Mouse (Mus musculus): Measurements from ENCODE around the gene Sod1.
"Not testable (repeated sequence)": the region's sequence is repeated elsewhere in the genome, so short reads cannot be mapped to it uniquely, and the experiment has no call there.

Sod1 gene

DNA sequence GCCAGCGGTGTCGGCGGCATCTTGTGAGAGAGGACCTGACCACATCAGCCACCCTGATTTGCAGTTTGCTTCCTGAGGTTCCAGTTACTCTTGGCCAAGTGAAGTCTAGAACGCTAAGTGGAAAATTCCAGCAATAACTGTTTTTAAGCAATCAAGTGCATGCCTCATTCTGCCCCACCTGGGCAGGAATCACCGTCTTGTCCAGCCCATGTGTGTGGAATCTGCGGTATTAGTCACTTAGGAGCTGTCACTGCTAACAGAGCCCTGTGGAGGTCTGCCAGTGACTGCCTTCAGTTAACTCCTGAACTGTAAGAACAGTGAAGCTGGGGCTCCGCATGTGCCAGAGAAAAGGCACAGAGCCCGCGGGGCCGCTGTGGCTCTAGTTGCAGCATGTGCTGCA, 9.8 kb upstream of the Sod1 start:
- in situ Hi-C loops (cut with MboI, MseI), result no loop called here

DNA sequence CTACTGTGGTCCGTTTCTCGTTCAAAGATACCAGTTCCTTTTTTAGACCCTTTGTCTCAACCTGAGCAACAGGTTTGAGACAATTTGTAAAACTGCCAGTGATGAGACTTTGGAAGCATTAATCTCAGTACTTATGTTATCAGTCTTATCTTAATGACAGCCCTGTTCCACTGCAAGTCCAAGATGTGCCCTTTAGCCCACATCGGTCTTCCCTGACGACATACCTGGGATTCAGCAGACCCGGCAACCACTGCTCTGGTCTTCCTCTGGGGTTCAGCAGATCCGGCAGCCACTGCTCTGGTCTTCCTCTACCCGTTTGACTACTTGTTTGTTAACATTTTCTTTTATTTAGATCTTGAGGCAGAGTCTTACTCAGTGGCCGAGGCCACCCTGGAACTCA, 8.8 kb upstream of the Sod1 start:
- in situ Hi-C loops (cut with MboI, MseI), result no loop called here

- in situ Hi-C loops (cut with MboI, MseI), result no loop called here
Observed at GRCm38 (mm10) chr16:90213477-90214339, 6.8 kb upstream of the Sod1 start.

- in situ Hi-C loops (cut with MboI, MseI), result no loop called here
Observed at GRCm38 (mm10) chr16:90214731-90215565, 5.6 kb upstream of the Sod1 start.

GRCm38 (mm10) chr16:90215879-90216278, 4.7 kb upstream of the Sod1 start:
- in situ Hi-C loops (cut with MboI, MseI), result not testable (repeated sequence)

- in situ Hi-C loops (cut with MboI, MseI), result no loop called here
Observed at GRCm38 (mm10) chr16:90216414-90216813, 4.1 kb upstream of the Sod1 start.

GRCm38 (mm10) chr16:90217356-90217755, 3.2 kb upstream of the Sod1 start:
- in situ Hi-C loops (cut with MboI, MseI), result no loop called here

DNA sequence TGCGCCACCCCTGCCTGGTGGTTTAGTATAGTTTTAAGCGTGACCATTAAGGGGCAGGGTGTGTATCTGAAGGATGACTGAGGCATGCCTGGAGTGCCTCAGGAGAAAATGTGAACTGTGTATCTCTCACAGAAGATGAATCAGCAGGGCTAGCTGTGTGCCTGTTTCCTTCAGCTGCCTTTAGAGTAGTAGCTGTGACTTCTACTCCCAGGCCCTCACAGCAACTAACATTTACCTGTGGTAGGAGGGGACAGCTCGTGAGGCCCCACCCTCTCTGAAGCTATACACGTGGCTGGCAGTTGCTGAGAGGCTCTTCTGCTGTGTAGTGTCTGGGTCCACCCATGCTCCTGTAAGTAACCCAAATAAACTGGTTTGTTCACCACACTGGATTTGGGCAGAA, 2.6 kb upstream of the Sod1 start:
- in situ Hi-C loops (cut with MboI, MseI), result no loop called here

- in situ Hi-C loops (cut with MboI, MseI), result not testable (repeated sequence)
Observed at GRCm38 (mm10) chr16:90219445-90219844, 1.1 kb upstream of the Sod1 start.

- in situ Hi-C loops (cut with MboI, MseI), result no loop called here
Observed at GRCm38 (mm10) chr16:90220892-90221431, 408 bp downstream of the Sod1 start.

DNA sequence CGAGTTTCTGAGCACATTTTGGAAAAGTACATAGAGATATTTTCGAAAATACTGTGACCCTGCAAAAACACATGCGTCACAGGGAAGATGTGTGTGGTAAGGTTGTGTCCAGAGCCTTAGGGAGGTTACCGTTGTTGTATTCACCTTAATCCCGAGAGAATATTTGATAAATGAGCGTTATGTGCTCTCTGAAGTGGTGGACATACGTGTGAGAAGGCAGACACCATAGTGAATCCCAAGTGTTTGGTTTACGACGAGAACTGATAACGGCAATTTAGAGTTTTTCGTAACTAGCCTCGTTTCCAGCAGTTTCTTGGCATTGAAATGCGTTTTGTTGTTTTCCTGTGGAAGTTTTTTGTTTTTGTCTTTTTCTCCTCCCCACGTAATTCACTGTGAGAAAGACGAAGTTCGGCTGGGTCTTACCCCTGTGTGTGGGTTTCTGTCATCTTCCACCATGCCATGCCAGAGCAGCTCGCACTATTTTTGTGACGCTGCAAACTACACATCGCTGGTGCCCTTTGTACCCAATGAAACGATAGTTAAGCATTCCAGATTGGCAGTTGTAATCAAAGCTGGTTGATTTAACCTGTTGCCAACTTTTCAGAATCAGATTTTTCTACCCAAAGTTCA, 1.0 kb downstream of the Sod1 start:
- in situ Hi-C loops (cut with MboI, MseI), result no loop called here

GRCm38 (mm10) chr16:90229897-90230296, 9.3 kb downstream of the Sod1 start:
- in situ Hi-C loops (cut with MboI, MseI), result loop anchor here (5.0 to 25.0 kb wide), 2 partner anchors 37 to 782 kb away; partner anchors contain the start of gene Synj1

DNA sequence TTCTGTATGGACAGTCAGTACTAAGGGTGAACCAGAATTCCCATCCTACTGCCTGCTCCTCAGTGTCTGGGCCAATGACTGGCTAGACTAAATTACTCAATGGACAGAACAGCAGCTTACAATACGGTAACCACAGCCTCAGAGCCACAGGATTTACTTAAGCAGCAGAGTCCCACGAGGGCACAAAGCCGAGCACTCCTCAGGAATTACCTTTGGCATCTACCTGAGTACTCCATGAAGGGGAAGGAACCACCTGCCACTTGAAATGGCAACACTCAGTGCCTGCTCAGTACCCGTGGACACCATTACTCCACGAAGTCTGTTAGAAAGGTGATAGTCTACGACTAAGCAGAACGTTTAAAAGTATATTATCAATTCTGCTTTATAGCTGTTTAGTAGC, 10.7 kb downstream of the Sod1 start:
- in situ Hi-C loops (cut with MboI, MseI), result loop anchor here (5.0 to 25.0 kb wide), 2 partner anchors 36 to 781 kb away; partner anchors contain the start of gene Synj1

DNA sequence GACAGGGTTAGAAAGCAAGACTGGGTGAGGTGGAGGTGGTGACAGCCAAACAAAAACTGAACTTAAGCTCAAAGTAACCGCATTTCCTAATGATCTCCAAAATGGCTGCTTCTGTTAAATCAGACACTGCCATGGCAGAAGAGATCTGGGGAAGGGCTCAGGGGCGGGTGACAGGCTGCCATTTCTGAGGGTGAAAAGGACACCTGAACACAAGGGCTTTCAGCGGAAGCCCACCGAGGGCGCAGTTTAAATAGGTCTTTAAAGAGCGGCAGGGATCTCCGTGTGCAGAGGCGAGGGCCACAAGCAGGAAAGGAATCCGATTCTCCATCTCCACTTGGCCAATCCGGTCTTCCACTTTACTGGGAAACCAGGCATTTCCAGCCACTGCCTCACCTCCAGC, 13.1 kb downstream of the Sod1 start:
- in situ Hi-C loops (cut with MboI, MseI), result loop anchor here (5.0 to 25.0 kb wide), 2 partner anchors 34 to 779 kb away; partner anchors contain the start of gene Synj1

GRCm38 (mm10) chr16:90234617-90235016, 14.1 kb downstream of the Sod1 start:
- in situ Hi-C loops (cut with MboI, MseI), result loop anchor here (5.0 to 25.0 kb wide), 2 partner anchors 33 to 778 kb away; partner anchors contain the start of gene Synj1

DNA sequence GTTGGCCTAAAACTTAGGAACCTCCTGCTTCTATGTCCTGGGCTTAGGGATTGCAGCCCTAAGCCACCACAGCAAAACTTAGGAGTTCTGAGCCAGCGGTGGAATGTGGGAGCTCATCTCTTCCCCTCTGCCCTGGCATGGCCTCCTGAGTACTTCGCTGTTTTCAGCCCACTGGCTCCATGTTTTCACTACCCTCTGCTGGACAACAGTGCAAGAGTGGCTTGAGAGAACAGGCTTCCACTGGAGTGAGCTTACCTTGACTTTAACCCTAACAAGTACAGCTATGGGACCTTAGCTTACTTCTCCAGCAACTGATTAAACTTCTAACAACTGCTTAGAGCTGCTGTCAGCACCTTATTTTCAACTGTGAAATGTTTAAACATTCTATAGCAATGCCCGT, 14.6 kb downstream of the Sod1 start:
- in situ Hi-C loops (cut with MboI, MseI), result loop anchor here (25.0 kb wide), 1 partner anchor 777 kb away; the partner anchor contains the start of gene Synj1

DNA sequence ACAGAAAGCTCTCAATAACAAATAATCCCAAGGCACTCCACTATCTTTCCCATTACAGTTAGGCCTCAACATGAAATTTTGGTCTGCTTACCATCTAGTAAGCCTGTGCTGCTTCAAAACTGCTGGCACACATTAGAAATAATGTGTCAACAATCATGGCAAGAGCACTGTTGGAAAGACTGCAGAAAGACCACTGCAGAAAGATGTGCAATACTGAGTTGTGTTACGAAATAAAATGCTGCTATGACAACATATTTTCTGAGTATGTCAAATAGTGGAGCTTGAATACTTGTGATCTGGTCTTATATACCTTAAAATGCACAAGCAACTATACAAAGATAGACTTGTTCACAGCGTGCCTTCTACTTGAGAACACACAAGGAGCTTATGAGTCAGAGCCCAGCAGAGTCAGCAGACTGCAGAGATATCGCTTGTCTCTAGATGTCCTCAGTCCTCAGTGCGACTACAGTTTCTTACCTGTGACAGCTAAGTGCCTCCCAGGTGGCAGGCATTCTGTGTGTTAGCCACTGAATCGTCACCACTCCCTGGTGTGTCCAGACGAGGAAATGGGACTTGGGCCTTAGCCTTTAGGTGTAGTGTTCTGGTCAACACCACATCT, 18.7 kb downstream of the Sod1 start:
- in situ Hi-C loops (cut with MboI, MseI), result loop anchor here (25.0 kb wide), 1 partner anchor 773 kb away; the partner anchor contains the start of gene Synj1

DNA sequence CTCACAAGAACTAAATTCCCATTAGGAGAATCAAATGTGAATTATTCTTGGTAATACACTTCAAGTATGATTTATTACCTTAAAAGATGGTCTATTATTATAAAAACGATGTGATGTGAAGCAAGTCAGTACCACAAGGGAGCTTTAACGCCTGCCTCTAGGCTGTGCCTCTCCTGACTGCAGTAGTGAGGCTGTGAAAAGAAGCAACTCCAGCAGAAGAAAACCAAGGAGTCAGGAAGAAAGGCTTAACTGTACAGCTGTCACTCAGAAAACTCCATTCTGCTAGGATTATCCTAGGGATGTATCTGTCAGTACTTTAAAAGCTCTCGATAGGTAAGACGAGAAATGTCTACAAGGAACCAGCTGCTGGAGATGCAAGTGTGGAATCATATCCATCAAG, 21.3 kb downstream of the Sod1 start:
- in situ Hi-C loops (cut with MboI, MseI), result loop anchor here (25.0 kb wide), 1 partner anchor 770 kb away; the partner anchor contains the start of gene Synj1

DNA sequence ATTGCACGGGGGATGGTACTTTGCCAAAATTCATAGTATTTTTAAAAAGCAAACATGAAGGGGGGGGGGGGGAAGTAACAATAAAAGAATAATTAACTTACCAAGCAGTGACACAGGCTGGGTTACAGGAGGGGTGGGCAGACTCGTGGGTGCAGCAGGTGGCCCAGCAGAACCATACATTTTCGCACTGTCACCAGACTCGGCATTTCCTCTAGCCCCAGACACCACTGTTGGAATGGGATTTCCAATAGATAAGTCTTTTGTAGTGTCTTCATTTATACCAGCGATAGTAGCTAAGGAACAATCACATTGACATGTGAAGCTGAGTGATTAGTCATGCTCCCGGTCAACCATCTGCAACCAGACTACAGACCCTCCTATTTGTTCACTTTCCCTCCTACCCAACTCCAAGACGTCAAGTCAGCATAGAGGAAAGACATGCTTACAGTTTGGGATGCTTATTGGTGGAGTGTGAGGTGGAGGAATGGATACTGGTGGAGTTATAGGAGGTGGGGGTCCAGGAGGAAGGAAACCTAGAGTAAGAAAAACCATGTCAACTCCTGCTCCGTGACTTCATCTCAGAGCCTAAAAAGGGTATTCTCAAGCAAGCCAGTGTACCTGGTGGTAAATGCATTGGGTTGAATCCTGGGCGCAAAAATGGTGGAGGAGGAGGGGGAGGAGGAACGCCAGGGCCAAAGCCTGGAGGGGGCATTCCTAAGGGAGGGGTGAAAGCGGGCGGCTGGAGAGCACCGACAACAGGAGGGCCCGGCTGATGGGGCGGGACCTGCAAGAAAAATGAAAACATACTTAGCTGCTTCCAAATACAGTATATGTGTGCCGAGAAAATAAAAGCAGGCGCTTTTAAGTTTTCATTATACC, 22.1 kb downstream of the Sod1 start:
- in situ Hi-C loops (cut with MboI, MseI), result loop anchor here (25.0 kb wide), 1 partner anchor 770 kb away; the partner anchor contains the start of gene Synj1

DNA sequence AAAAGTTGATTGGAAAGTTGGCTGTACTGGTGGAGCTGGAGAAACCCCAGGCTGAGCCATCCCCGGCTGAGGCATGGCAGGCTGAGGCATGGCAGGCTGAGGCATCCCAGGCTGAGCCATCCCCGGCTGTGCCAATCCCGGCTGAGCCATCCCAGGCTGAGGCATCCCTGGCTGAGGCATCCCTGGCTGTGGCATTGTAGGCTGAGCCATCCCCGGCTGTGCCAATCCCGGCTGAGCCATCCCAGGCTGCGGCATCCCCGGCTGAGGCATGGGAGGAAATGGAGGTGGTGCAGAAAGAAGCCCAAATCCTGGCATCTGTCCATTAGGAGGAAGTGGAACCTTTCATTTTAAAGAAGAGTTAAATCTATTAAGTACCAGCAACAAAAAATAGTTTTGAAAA, 29.5 kb downstream of the Sod1 start:
- in situ Hi-C loops (cut with MboI, MseI), result loop anchor here (10.0 kb wide), 1 partner anchor 1415 kb away; no protein-coding TSS in a partner anchor

All from regulatory T cell (primary cell).